ENCODE assay signal across 13 mouse cellular contexts in the genomic region with DNA sequence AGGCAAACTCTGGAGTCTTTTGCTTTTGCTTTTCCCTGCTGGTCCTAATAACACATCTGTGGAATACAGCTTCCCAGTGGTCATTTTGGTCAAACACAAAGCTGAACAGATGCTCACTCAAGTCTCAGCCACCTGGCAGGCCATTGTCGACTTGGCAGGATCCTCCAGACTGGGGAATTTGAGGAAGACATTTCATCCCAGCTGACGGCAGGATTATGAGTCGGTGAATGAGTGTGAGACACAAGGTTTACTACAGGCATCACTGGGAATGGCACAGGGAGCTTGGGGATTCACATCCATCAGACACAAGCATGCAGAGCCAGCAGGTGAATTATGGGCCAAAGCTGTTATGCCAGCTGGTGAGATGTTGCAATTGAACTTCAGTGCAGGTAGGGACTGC.
"Had no signal": no experiment of that assay in that cellular context is flagged by ENCODE, and none has a peak within 500 bp of the region (broad histone marks: within the 10 kb centered on the region; RNA-seq: fewer than 3 reads in every experiment).

No protein-coding gene starts in this region.

- H3K27me3 ChIP-seq: limb, embryonic 15.5 days; liver, embryonic 12.5 days; neural tube, embryonic 12.5 days had no signal

- ATAC-seq: liver, embryonic 12.5 days had no signal

- H3K4me2 ChIP-seq: limb, embryonic 15.5 days; liver, embryonic 12.5 days; lung, embryonic 14.5 days; neural tube, embryonic 12.5 days had no signal

- H3K27ac ChIP-seq: limb, embryonic 15.5 days; liver, embryonic 12.5 days; midbrain, embryonic 10.5 days; neural tube, embryonic 12.5 days had no signal

- H3K4me3 ChIP-seq: limb, embryonic 15.5 days; liver, embryonic 12.5 days; midbrain, embryonic 10.5 days; myocyte; neural tube, embryonic 12.5 days had no signal

- H3K4me1 ChIP-seq: limb, embryonic 15.5 days; liver, embryonic 12.5 days; neural tube, embryonic 12.5 days had no signal

- H3K9me3 ChIP-seq: limb, embryonic 15.5 days; liver, embryonic 12.5 days; midbrain, embryonic 10.5 days; neural tube, embryonic 12.5 days had no signal

- DNase-seq: kidney, adult 8-10 months; layer of hippocampus, postnatal 36 days; lung, embryonic 14.5 days; lung, postnatal 10 days; lung, postnatal 4 days; right cerebral cortex, adult 18-20 months; right cerebral cortex, postnatal 25 days; thymus, postnatal 36 days had no signal

- H3K36me3 ChIP-seq: limb, embryonic 15.5 days; liver, embryonic 12.5 days; midbrain, embryonic 10.5 days; neural tube, embryonic 12.5 days had no signal

- H3K9ac ChIP-seq: limb, embryonic 15.5 days; liver, embryonic 12.5 days; lung, embryonic 14.5 days; neural tube, embryonic 12.5 days had no signal
